Mouse (Mus musculus) erythroblast, adult 5-6 weeks (primary cell): ENCODE data around the gene Gm15093. TPM values are rescaled to one million over a fixed set of nuclear protein-coding genes. Genes with fewer than 3 reads are reported as not detected.
"Not testable (repeated sequence)": the region's sequence is repeated elsewhere in the genome, so short reads cannot be mapped to it uniquely, and the experiment has no call there.

Source experiments
- ATAC-seq: replicated peaks from 2 replicates; pipeline ENCODE4 v1.8.0; 2016; ENCODE audit warnings: moderate number of reproducible peaks, mild to moderate bottlenecking, moderate TSS enrichment, inconsistent platforms; ENCODE audit not compliant: poor library complexity, low FRiP score, severe bottlenecking
- total RNA-seq, 2 experiments: library from RNA; stranded (forward) in 1 of 2; stranded (reverse) in 1 of 2; fragments of 150-400 nt in 1 of 2; fragments of 200-764, 138-1000 nt in 1 of 2; gene quantifications; 2 replicates each; pipeline versions ENCODE4 v1.2.3 to v1.2.4; 2015 to 2017; ENCODE audit warnings: low replicate concordance in 2 of 2

Gm15093 gene
- total RNA-seq (2015; ENCODE audit: low replicate concordance): not detected in 2 replicates
- not detected in 2 replicates for total RNA-seq (2017; ENCODE audit: low replicate concordance)

DNA sequence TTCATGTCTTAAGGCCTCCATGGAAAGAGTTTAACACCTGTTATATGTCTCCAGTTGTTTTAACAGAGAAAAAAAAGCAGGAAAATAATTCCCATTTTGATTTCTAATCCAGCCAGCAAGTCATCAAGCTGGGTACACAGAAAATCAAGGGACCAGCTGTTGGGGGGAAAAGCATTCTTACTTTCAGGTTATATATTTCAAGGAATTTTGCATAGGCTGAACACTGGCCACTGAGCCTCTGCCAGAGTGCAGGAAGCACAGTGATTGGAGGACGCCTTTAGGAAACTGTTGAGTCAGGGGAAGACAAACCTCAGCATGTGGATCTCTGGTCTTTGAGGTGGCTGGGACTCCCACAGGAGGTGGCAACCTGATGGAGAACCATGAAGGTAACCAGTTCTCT, at the start of gene Gm15093:
TSS of gene Gm15093 (plus strand) at position 301 of the 400 bp plus-strand sequence.
- ATAC-seq: not testable (repeated sequence)

Other genes starting within 250 kb of the Gm15093 start
- gene Ott, start 198.1 kb upstream of the Gm15093 start, total RNA-seq (2015; ENCODE audit: low replicate concordance): not detected in 2 replicates
- not detected in 2 replicates for gene Ott, start 198.1 kb upstream of the Gm15093 start, total RNA-seq (2017; ENCODE audit: low replicate concordance)
- gene Gm15085, start 175.2 kb downstream of the Gm15093 start, total RNA-seq (2015; ENCODE audit: low replicate concordance): not detected in 2 replicates
- not detected in 2 replicates for gene Gm15085, start 175.2 kb downstream of the Gm15093 start, total RNA-seq (2017; ENCODE audit: low replicate concordance)